Mouse (Mus musculus) layer of hippocampus, adult 8-10 months (tissue): ENCODE measurements at regions not wholly inside any gene's neighbourhood (a gene's known extent, or its start where the extent isn't known, plus 50 kb on each side); places are given as distances from the start of the nearest gene placed in this dataset.

Experiments used
- DNase-seq, 2 experiments: peaks; one replicate each; pipeline ENCODE4 v3.0.0; 2022; ENCODE audit warnings: low spot score in 2 of 2

DNA sequence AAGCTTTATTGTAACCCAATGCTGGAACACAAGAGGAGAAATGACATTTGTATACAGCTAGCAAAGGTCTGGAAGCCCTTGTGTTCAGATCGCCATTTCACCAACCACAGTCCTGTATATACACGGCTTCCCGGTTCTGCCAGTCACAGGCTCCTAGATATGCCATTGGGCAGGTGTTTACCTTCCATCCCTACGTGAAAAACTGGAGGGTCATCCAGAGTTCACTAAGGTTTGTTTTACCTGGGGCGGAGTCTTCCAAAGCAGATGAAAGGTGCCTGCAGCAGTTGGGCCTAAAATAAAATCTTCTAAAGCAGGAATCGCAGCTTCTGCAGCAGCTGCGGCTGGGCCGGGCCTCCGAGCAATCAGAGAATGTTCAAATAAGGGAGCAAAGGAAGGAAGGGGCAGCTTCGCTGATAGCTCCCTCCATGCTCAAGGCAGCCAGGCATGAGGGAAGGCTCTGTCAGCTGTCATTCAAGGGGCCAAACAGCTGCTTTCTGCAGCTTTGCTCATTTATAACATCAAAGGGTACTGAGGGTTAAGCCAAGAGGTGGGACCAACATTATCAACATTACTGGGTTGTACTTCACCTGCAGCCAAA lies 81.7 kb upstream of the Hmga2 start:
- no peak for DNase-seq

DNA sequence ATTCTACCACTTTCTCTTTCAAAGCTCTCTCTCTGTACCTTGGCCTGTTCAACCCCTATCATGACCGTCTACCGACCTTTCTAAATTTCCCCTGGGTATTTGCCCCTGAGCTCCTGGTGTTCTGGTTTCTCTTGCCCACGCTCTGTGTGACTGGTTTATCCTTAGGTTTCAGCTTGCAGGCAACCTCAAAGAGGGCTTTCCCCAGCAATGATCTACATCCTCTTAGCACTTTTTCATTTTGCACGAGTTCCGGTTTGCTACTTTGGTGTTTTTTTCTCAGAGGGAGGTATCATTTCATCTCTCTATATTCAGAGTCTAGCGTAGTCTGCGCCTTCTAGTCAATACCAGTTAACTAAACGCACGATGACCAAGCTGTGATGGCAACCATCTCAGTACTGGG lies 79.8 kb upstream of the Hmga2 start:
- DNase-seq = no peak

DNA sequence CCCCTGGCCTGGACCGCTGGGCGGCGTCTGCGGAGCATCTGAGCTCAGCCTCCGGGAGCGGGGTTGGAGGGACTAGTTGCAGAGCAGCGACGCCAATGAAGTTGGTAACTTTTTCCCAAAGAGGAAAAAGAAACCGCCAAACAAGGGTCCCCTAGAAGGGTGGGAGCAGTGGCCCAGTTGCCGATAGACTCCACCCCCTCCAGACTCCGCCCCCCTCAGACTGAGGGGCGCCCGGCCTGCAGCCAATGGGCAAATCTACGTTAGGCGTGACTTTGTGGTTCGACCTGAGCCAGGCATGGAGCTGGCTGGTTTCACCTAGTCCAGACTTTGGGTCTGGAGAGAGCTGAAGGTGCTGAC lies 76.8 kb upstream of the Hmga2 start:
- DNase-seq = no peak

DNA sequence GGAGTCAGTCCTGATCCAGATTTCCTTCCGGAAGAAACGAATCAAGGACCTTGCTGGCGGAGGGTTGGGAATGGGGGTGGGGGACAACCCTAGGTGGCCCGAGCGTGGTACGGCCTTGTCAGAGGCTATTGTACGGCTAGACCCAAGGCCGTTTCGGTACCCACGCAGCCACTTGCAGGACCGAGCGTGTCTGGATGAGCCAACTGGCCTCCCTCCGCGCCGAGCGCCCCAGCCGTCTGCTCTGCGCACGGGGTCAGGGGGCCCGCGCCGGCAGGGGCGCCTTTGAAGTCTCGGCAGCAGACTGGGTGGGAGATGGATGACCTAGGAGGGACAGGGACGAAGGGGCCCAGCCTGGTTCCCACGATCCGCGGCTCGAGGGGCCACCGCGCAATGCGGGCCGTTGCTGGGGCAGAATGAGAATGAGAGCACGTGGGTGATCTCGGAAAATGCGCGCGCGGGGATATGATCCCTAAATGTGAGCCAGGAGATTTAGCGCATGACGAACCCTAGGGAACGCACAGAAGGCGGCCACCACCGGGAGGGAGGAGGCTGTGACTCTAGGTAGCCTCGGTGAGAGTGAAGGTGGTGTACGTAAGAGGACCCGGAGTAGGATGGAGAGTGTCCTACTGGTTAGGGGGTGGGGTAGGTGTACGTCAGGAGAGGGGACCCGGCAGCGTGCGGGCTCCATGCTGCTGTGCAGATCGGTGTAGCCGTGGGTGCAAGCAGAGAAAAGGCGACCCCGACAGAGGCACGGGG lies 76.2 kb upstream of the Hmga2 start:
- no peak for DNase-seq

DNA sequence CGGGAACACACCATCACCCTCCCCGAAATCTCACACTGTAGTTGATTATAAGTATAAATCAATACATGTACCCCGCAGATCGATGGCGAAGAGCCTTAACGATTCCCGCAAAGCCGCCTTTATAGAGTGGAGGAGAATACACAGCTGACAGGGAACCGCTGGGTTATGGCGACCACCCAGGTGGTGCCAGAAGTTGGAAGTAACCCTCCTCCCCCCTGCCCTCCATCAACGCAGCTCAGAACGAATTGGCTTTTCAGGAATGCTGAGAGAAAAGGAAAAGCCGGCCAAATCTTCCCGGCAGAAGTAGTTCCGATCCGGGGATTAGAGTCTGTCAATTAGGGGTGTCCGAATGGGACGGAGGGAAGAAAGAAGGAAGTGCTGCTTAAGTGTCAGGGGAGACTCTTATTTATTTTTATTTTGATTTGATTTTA lies 75.6 kb upstream of the Hmga2 start:
- DNase-seq = no peak

DNA sequence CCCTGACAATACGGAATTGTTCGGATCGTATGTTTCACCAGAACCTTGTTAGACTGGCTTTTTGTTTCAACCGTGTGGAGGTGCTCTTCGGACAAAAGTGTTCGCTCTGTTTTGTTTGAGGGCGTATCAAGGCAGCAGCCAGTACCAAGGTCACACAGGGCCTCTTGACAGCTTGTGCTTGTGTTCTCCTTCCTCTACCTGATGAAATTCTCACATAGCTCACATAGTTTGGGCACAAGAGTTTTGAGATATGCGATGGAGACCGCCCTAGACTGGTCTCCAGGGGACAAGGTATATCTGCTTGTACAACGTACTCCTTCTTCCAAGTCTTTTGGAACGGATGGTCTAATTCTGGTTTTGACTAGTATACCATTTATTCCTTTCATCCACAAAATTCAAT lies 70.9 kb upstream of the Hmga2 start:
- DNase-seq = no peak

DNA sequence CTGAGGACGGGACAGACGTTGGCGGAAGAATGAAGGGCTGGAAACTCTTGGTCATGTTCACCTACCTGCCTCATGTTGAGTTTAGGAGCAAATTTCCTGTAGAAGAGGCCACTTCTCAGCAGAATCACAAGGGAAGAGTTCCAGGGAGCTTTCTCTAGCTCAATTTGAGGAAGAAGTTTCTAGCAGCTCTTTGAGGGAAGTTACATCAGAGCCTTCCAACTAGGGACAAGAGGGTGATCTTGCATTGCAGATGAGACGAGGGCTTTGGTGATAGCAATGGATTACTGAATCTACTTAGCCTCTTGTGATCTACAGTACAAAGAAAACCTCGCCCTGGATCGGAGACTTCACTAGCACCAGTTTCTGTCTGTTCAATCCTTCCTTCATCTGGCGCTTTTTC lies 65.3 kb upstream of the Hmga2 start:
- no peak for DNase-seq

DNA sequence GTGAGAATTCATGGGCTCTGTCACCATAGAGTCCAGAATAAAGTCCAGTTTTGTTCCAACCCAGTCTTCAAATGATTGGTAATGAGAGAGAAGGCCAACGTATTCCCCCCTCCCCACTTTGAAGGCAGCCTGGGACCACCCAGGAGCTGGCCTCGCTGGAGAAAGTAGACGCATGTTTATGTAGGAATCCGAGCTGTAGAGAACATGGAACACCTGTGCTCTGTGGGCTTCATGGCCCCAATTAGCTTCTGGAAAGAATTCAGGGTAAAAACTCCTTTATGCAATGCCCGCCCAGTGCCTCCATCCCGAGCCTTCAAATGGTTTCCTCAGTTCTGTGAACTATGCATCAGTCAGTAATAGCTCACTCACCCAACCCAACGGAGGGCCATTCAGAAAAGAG lies 62.3 kb upstream of the Hmga2 start:
- DNase-seq = no peak

DNA sequence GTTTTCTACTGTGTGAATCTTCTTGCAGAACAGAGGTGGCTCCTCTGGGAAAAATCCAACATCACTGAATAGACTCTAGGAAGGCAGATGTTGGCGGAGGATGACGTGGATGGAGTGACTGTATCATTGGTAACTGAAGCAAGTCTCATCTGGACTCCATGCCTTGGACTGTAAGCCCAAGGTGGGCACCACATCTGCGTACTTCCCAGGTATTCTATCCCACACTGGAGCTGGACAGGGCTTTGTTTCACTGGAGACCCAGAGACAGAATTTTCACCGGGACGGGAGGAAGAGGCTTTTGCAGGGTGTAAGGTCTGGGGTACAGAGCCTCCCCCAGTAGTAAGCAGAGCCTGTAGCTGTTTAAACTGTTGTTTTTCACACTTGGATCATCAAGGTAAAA lies 52.1 kb upstream of the Hmga2 start:
- DNase-seq = no peak

DNA sequence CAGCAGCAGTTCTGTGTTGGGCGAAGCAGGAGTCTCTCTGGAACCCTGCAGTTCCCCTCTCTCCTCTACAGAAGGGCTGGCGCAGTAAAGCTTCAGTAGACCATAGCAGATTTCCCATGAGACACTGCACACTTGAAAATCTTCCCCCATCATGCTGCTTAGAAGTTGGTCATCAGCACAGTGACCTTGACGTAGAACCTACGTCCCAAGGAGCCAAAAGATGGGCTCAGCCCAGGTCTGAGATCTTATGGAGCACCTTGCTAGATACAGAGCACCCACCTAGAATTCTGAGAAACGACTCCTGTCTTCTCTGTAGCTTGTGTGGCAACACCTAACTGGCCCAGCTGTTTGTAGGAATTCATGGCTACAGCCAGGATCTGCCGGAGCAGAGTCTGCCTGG lies 51.7 kb upstream of the Hmga2 start:
- DNase-seq = no peak

DNA sequence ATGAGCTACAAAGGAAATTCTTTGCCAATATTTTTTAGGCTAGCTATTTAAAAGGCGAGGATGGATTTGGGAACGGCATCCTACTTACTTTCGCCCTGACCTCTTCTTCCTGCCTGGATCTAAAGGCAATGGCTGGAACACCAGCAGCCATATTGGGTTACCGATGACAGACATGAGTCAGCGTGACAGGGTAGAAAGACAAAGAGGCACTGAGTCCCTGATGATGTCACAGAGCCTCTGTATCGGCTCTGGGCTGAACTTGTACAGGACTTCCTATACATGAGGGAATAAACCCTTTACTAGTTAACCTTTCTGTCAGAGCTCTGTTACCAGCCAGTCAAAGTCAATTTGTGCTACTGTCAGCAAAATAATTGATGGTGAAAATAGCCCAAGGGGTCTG lies 50.7 kb upstream of the Hmga2 start:
- DNase-seq = no peak
